Mouse (Mus musculus): ENCODE results near the gene Atrn. TPM values are rescaled to one million over a fixed set of nuclear protein-coding genes. Genes with fewer than 3 reads are reported as not detected.

Atrn gene
- polyA plus RNA-seq, 2 experiments, result 11.5 to 17.9 TPM

- WGBS, result 83% methylated on average over 1 of the region's 1 CpGs
- H3K4me1 ChIP-seq (ENCODE audit: control insufficient read depth, insufficient read depth, low read length), result no peaks in the 10 kb centered on the region
- no peak overlapping the region for H3K4me3 ChIP-seq (replicated peaks; ENCODE audit: low read length)
- H3K4me2 ChIP-seq (replicated peaks; ENCODE audit: low read depth, low read length, severe bottlenecking), result no peak overlapping the region
- H3K9ac ChIP-seq (ENCODE audit: low read depth, low read length, severe bottlenecking), result no peak overlapping the region
- H3K36me3 ChIP-seq (ENCODE audit: control insufficient read depth, insufficient read depth, low read length), result peaks cover 49% of the 10 kb centered on the region
- no peak overlapping the region for H3K27ac ChIP-seq (replicated peaks; ENCODE audit: low read depth, low read length)
- no peak for TF ChIP-seq POLR2A (IDR thresholded peaks at IDR 0.05; ENCODE audit: borderline replicate concordance, extremely low read depth, insufficient read depth, insufficient read length)
- no peak for DNase-seq (ENCODE audit: low spot score)
- ATAC-seq (ENCODE audit: low FRiP score, low read depth), result no peak
- no peaks in the 10 kb centered on the region for H3K9me3 ChIP-seq (ENCODE audit: control insufficient read depth, low read length)
- no peaks in the 10 kb centered on the region for H3K27me3 ChIP-seq (ENCODE audit: control insufficient read depth, insufficient read depth, low read length)
Observed at GRCm38 (mm10) chr2:130974928-130975327, 68.6 kb downstream of the Atrn start.

- TF ChIP-seq POLR2A (IDR thresholded peaks at IDR 0.05; ENCODE audit: borderline replicate concordance, extremely low read depth, insufficient read depth, insufficient read length), result no peak
- no peak for DNase-seq (ENCODE audit: low spot score)
- Histone ChIP-seq H3K27ac (replicated peaks; ENCODE audit: low read depth, low read length) (no peak overlapping the region), H3K4me1 (ENCODE audit: control insufficient read depth, insufficient read depth, low read length) (no peaks in the 10 kb centered on the region), H3K36me3 (ENCODE audit: control insufficient read depth, insufficient read depth, low read length) (peaks cover 48% of the 10 kb centered on the region), H3K4me2 (replicated peaks; ENCODE audit: low read depth, low read length, severe bottlenecking) (no peak overlapping the region), H3K27me3 (ENCODE audit: control insufficient read depth, insufficient read depth, low read length) (no peaks in the 10 kb centered on the region), H3K4me3 (replicated peaks; ENCODE audit: low read length) (no peak overlapping the region), H3K9ac (ENCODE audit: low read depth, low read length, severe bottlenecking) (no peak overlapping the region), H3K9me3 (ENCODE audit: control insufficient read depth, low read length) (no peaks in the 10 kb centered on the region)
- ATAC-seq (ENCODE audit: low FRiP score, low read depth), result no peak
Observed at GRCm38 (mm10) chr2:130977589-130977988, 71.3 kb downstream of the Atrn start.

- no peak for TF ChIP-seq POLR2A (IDR thresholded peaks at IDR 0.05; ENCODE audit: borderline replicate concordance, extremely low read depth, insufficient read depth, insufficient read length)
- 83% methylated on average over 10 of the region's 10 CpGs for WGBS
- H3K4me1 ChIP-seq (ENCODE audit: control insufficient read depth, insufficient read depth, low read length), result no peaks in the 10 kb centered on the region
- H3K9ac ChIP-seq (ENCODE audit: low read depth, low read length, severe bottlenecking), result no peak overlapping the region
- no peak overlapping the region for H3K4me3 ChIP-seq (replicated peaks; ENCODE audit: low read length)
- no peaks in the 10 kb centered on the region for H3K27me3 ChIP-seq (ENCODE audit: control insufficient read depth, insufficient read depth, low read length)
- DNase-seq (ENCODE audit: low spot score) (no peak), ATAC-seq (ENCODE audit: low FRiP score, low read depth) (no peak)
- no peak overlapping the region for H3K27ac ChIP-seq (replicated peaks; ENCODE audit: low read depth, low read length)
- H3K4me2 ChIP-seq (replicated peaks; ENCODE audit: low read depth, low read length, severe bottlenecking), result no peak overlapping the region
- no peaks in the 10 kb centered on the region for H3K9me3 ChIP-seq (ENCODE audit: control insufficient read depth, low read length)
- H3K36me3 ChIP-seq (ENCODE audit: control insufficient read depth, insufficient read depth, low read length), result peaks cover 53% of the 10 kb centered on the region
Observed at GRCm38 (mm10) chr2:130978058-130978847, 72.0 kb downstream of the Atrn start.

- ATAC-seq (ENCODE audit: low FRiP score, low read depth), result no peak
- H3K4me1 ChIP-seq (ENCODE audit: control insufficient read depth, insufficient read depth, low read length), result no peaks in the 10 kb centered on the region
- no peak for TF ChIP-seq POLR2A (IDR thresholded peaks at IDR 0.05; ENCODE audit: borderline replicate concordance, extremely low read depth, insufficient read depth, insufficient read length)
- no peak overlapping the region for H3K4me2 ChIP-seq (replicated peaks; ENCODE audit: low read depth, low read length, severe bottlenecking)
- no peak overlapping the region for H3K9ac ChIP-seq (ENCODE audit: low read depth, low read length, severe bottlenecking)
- H3K4me3 ChIP-seq (replicated peaks; ENCODE audit: low read length), result no peak overlapping the region
- H3K36me3 ChIP-seq (ENCODE audit: control insufficient read depth, insufficient read depth, low read length), result peaks cover 50% of the 10 kb centered on the region
- no peaks in the 10 kb centered on the region for H3K27me3 ChIP-seq (ENCODE audit: control insufficient read depth, insufficient read depth, low read length)
- H3K9me3 ChIP-seq (ENCODE audit: control insufficient read depth, low read length), result no peaks in the 10 kb centered on the region
- H3K27ac ChIP-seq (replicated peaks; ENCODE audit: low read depth, low read length), result no peak overlapping the region
- DNase-seq (ENCODE audit: low spot score), result no peak
Observed at GRCm38 (mm10) chr2:130979138-130979537, 72.8 kb downstream of the Atrn start.

- Histone ChIP-seq H3K9ac (ENCODE audit: low read depth, low read length, severe bottlenecking) (no peak overlapping the region), H3K4me3 (replicated peaks; ENCODE audit: low read length) (no peak overlapping the region), H3K36me3 (ENCODE audit: control insufficient read depth, insufficient read depth, low read length) (peaks cover 29% of the 10 kb centered on the region), H3K4me1 (ENCODE audit: control insufficient read depth, insufficient read depth, low read length) (no peaks in the 10 kb centered on the region), H3K9me3 (ENCODE audit: control insufficient read depth, low read length) (no peaks in the 10 kb centered on the region), H3K4me2 (replicated peaks; ENCODE audit: low read depth, low read length, severe bottlenecking) (no peak overlapping the region), H3K27ac (replicated peaks; ENCODE audit: low read depth, low read length) (no peak overlapping the region), H3K27me3 (ENCODE audit: control insufficient read depth, insufficient read depth, low read length) (no peaks in the 10 kb centered on the region)
- 95% methylated on average over 2 of the region's 2 CpGs for WGBS
- ATAC-seq (ENCODE audit: low FRiP score, low read depth), result no peak
- DNase-seq (ENCODE audit: low spot score), result no peak
- TF ChIP-seq POLR2A (IDR thresholded peaks at IDR 0.05; ENCODE audit: borderline replicate concordance, extremely low read depth, insufficient read depth, insufficient read length), result no peak
Observed at GRCm38 (mm10) chr2:130992818-130993217, 86.5 kb downstream of the Atrn start.

Data from limb, embryonic 14.5 days (tissue).